Mouse (Mus musculus): ENCODE results near the gene Gm14391. TPM values are rescaled to one million over a fixed set of nuclear protein-coding genes. Genes with fewer than 3 reads are reported as not detected.
A peak's percentile ranks its signal among the peaks of the same experiment; 100 is the strongest.
"Not testable (repeated sequence)": the region's sequence is repeated elsewhere in the genome, so short reads cannot be mapped to it uniquely, and the experiment has no call there.

The Gm14391 gene
- polyA plus RNA-seq, 1 experiment: 6.2 TPM

- no peak for TF ChIP-seq POLR2A (IDR thresholded peaks at IDR 0.05; ENCODE audit: borderline replicate concordance, extremely low read depth, low read depth, low read length)
- no peak for TF ChIP-seq CTCF (IDR thresholded peaks at IDR 0.05; ENCODE audit: insufficient read depth, low read length)
- 89% methylated on average over 13 of the region's 13 CpGs for WGBS
Measured at GRCm38 (mm10) chr2:175156696-175157095, 50.0 kb downstream of the Gm14391 start.

GRCm38 (mm10) chr2:175141993-175142295 is 64.8 kb downstream of the Gm14391 start, which contains the start of gene Gm14399:
Gm14399 (minus strand) TSS chr2:175142012.
- DNase-seq: not testable (repeated sequence)
- 5% methylated on average over 1 of the region's 2 CpGs for WGBS

More at GRCm38 (mm10) chr2:175156696-175157095, 50.0 kb downstream of the Gm14391 start:
- no peak for DNase-seq
- Histone ChIP-seq H3K4me3 (replicated peaks; ENCODE audit: extremely low read depth, low read depth, low read length) (no peak overlapping the region), H3K4me1 (ENCODE audit: control insufficient read depth, insufficient read depth, low read length) (no peaks in the 10 kb centered on the region)

GRCm38 (mm10) chr2:175141118-175141992 is 65.4 kb downstream of the Gm14391 start:
- peak; percentile 46 for DNase-seq
- not testable (repeated sequence) for H3K4me1 ChIP-seq (ENCODE audit: control insufficient read depth, insufficient read depth, low read length)
- peak overlapping the region; percentile 56 for H3K4me3 ChIP-seq (replicated peaks; ENCODE audit: extremely low read depth, low read depth, low read length)
- WGBS: 4% methylated on average over 25 of the region's 25 CpGs

More at GRCm38 (mm10) chr2:175141993-175142295, 64.8 kb downstream of the Gm14391 start, which contains the start of gene Gm14399:
- H3K4me3 ChIP-seq (replicated peaks; ENCODE audit: extremely low read depth, low read depth, low read length): peak within 1 kb of the TSS; percentile 56
- H3K4me1 ChIP-seq (ENCODE audit: control insufficient read depth, insufficient read depth, low read length): not testable (repeated sequence)

Other genes with a start within 250 kb of the Gm14391 start
- gene Gm14444, start 196.7 kb downstream of the Gm14391 start, polyA plus RNA-seq (2012; rRNA removed): not detected in 2 replicates
- not detected in 2 replicates for gene Gm14393, start 139.1 kb downstream of the Gm14391 start, polyA plus RNA-seq (2012; rRNA removed)
- gene Gm14399, start 64.9 kb downstream of the Gm14391 start, polyA plus RNA-seq (2012; rRNA removed): 0.66 and 1.1 TPM in 2 replicates
- gene Gm14443, start 31.0 kb downstream of the Gm14391 start, polyA plus RNA-seq (2012; rRNA removed): 0.08 and 0.15 TPM in 2 replicates
- not detected in 2 replicates for gene Gm14440, start 68.2 kb upstream of the Gm14391 start, polyA plus RNA-seq (2012; rRNA removed)
- gene Gm4631, start 131.3 kb upstream of the Gm14391 start, polyA plus RNA-seq (2012; rRNA removed): 1.2 and 2.1 TPM in 2 replicates
- gene Zfp968, start 165.5 kb upstream of the Gm14391 start, polyA plus RNA-seq (2012; rRNA removed): 0.46 and 1.2 TPM in 2 replicates
- 3.5 and 7.0 TPM in 2 replicates for gene Gm4724, start 228.9 kb upstream of the Gm14391 start, polyA plus RNA-seq (2012; rRNA removed)

Measured in lung, adult 2 months (tissue).